Mouse (Mus musculus) gastrocnemius, adult 8-10 months (tissue): ENCODE results near the gene Zfp385c. TPM values are rescaled to one million over a fixed set of nuclear protein-coding genes. Genes with fewer than 3 reads are reported as not detected.
A peak's percentile ranks its signal among the peaks of the same experiment; 100 is the strongest.

Experiments used
- DNase-seq, 2 experiments: peaks; one replicate each; pipeline ENCODE4 v3.0.0; 2022; ENCODE audit warnings: low spot score in 2 of 2
- total RNA-seq, 4 experiments: library from RNA; stranded (reverse); gene quantifications; 2 replicates each; pipeline ENCODE4 v1.2.4; 2022

Gene Zfp385c
- total RNA-seq = under 1 TPM in 2 of 4 experiments, not detected in 2; 0.11 to 0.58 TPM

DNA sequence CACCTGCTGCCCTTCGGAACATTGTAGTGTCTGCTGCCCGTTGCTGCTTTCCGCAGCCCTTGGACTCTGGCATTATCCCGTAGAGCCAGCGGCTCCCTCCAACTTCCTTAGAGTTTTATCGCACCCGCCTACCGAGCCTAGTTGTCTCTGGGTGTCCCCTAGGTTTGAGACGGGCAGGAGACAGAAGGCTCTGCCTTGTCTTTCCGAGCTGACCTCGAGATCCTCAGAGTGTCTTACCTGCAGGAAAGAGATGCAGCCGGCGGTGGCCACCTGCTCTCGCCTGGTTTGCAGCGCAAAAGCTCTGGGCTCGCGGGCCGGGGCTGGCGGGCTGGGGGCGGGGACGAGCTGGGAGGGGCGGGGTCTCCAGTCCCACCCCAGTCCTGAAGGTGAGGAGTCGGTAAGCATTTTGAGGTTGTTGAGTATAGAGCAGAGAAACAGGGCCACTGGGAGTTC, at the start of gene Zfp385c:
Gene Zfp385c (minus strand): TSS at position 292 of the 453 bp plus-strand sequence.
- no peak for DNase-seq

DNA sequence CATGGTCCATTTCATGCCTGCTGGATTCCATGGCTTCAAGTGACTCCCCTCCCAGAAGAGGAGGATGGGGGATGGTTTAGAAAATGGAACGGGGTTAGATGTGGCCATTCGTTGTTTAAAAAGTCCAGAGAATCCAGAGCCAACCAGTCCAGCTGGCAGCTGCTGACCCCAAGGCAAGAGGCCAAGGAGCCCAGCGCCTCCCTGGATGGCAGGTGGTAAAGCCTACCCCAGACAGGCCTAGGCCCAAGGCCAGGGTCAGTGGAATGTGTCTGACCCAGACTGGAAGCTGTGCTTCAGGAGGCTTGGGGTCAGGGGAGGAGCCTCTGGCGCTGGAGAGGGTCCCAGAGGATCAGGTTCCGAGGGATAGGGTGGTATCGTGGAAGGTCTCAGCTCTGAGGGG, 49.1 kb upstream of the Zfp385c start:
- DNase-seq = peak; percentile 26 to 71

DNA sequence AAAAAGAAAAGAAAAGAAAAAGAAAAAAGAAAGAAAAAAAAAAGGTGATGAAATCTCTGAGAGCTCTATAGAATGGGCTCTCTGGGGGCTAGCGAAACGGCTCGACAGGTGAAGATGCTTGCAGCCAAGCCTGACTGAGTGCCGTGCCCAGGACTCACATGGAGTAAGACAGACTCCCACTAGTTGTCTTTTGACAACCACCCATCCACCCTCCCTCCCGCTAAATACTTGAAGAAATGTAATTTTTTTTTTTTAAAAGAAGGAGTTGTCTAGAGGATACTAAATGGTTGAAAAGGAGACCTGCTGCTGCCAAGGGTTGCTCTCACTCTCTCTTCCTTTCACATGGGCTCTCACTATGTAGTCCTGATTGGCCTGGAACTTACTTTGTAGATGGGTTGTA, 46.5 kb upstream of the Zfp385c start:
- no peak for DNase-seq

DNA sequence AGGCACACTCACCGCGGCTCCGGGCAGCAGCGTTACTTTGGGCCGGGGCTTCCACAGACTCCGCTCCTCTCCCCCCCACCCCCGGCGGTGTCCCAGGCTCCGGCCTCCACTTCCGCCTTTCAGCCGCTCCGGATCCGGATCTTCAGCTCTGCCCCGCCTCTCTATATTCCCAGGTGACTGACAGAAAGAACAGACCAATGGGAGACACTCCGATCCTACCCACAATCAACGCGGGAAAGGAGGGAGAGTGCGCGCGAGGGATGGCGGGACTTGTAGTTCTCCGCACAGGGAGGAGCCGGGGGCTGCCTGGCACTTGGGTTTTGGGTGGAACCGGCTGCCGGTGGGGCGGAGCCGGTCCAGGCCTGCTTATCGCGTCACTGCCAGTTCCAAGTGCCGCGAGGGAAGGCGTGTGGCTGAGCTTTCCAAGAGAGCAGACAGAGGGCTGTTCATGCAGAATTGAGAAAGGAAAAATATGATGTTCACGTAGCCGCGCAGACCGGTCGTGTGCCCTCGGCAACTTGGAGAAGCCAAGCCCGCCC, 45.9 kb upstream of the Zfp385c start, which contains the start of gene Rab5c:
Gene Rab5c (minus strand): TSS at position 150 of the 539 bp plus-strand sequence.
- DNase-seq = peak; percentile 98

DNA sequence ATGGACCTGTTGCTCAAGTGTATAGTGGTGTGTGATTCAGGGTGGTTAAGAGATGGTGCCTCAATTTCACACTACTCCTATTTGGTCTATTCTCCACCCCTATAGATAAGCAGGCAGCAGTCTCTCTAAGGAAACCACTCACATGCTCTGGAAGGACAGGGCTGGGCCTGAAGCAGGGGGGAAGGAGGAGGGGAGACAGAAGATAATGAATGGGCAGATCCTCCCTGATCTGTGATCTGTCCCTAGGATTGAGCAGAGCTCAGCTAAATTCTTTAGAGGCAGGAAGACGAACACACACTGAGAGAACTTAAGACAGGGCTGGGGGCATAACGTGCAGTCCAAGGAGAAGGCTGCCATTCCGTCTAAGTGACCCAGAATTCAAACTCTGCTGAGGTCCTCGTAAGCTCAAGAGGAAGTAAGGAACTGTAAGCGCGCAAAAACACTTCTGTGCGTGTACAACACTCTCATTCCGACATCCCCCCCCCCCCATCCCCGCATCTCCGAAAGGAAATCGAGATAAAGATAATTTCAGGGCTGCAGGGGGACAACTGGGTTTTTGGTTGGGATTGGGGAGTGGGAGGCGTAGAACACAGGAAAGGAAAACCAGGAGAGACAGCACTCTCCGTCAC, 45.0 kb upstream of the Zfp385c start:
- DNase-seq = no peak

DNA sequence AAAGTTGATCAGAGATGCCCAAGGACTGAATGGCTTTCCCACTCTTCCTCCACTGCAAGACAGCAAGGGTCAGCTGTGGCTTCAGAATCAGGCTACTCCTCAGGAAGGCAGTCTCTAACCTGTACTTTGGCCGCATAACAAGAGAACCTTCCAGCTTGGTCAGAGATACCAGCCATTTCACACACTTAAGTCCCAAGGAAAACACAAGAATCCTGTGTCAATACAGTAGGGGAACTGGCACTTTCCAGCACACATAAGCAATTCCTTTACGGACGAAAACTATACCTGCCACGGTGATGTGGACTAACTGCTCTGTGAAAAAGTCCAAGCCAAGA, 44.5 kb upstream of the Zfp385c start:
- DNase-seq = no peak

DNA sequence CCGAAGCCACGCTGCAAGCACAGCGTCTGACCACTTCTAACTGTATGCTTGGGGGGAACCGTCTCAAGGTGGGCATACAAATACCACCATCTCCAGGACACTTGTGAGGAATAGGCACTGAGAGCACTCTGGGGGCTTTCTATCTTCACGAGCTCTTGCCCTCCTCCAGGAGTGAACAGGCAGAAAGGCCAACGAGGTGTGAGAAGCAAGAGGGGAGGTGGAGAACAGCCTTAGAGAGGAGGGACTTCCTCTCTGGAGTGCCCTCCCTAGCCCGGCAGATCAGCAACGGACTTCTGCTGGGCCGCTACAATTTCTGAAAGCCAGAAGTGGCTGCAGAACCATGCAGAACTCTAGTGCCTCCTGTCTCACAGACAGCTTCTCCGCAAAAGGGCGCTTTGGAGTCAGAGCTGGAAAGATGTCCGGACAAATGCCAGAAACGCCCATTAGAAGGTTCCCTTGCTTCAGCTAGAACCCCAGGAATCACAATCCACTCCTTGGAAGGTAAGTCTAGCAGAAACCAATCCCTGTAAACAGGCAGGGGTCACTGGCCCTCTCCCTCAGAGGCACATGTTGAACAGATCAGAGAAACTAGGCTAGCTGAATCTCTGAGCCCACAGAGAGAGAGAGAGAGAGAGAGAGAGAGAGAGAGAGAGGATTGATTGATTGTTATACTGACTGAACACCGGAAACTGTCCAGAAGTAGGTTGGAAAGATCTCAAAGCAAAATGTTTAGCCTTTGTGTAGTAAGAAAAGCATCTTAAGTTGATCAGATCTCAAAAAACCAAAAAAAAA, 43.9 kb upstream of the Zfp385c start:
- no peak for DNase-seq

DNA sequence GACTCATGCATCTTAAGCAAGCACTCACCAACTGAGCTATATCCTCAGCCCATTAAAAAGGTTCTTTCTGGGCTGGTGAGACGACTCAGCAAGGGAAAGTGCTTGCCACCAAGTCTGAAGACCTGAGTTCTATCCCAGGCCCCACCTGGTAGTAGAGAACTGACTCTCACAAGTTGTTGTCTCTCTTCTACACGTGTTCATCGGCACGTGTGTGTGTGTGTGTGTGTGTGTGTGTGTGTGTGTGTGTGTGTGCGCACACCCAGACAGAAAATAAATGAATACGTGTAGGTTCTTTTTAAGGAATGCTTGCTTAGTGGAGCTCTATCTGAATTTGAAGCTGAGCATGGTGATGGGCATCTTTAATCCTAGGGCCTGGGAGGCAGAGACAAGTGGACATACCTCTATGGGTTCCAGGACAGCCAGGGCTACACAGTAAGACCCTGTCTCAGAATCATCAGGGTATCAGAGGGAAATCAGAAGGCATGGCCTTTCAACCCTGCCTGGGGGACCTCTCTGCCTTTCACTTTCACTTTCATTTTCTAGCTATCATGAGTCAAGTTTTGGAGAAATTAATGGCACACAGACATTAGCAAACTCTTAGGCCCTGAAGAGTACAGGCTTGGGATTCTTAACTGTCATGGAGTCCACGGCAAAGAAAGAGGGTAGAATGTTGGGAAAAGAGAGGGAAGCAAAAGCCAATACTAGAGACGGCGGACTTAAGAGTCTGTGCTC, 43.0 kb upstream of the Zfp385c start:
- no peak for DNase-seq

DNA sequence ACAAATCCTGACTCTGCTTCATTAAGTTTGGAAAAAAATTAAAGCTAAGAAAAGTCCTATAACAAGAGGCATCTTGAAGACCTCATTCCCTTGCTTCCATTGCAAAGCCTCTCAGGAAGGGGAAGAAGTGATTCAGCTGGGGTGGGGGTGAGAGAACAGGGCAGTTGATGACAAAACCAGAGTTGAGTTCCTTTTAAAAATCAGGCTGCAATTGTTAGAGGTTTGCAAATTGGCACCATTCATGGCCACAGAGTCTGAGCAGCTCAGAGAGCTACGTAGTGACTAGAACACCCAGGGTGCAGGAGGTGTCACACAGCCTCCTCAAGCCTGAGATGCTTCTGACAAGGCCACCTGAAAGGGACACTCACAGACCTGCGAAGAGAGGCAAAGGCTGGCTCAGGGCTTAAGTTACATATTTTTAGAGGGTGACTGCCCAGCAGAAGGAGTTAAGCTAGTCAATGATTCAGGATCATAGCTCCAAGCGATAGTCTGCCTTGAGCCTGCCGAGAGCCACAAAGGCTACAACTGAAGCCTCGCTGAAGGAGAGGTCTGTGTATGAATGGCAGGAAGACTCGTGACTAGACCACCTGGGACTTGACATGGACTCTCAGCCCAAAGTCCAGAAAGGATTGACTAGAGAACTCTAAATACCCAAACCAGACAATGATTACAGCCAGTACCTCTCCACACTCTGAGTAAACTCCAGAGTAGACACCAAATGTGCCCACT, 38.4 kb upstream of the Zfp385c start:
- no peak for DNase-seq

DNA sequence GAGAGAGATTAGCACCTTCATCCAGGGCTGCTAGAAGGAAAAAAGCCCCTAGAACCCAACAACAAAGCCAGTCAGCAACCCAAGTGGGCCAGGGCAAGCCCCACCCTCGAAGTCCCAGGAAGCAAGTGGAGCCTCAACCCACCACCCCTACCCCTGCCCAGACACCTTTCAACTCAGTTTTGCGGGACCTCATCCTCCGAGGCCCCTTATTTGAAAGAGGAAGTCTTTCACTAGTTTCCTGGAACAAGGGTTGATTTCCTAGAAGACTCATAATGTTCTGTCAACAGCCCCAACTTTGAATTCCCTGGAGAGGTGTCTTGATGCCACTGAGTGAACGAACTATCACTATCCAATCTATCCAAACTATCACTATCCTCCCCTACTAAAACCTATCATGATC, 37.7 kb upstream of the Zfp385c start:
- no peak for DNase-seq

DNA sequence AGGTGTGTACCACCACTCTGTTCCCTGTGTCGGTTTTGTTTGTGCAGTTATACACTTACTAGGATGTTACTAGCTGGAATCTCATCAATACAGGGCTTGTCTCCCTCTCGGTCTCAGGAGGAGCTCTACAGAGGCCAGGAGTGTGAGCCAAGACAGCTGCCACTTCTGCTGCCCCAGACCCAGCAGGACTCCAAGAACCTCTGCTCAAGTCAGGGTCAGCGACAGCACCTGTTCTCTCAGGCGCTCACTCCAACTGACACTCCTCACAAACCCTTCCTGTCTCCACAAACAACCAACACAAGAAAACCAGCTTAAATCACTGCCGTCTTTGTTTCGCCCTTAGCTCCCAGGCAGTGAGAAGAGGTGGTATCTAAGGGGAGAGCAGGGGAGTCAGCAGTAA, 36.3 kb upstream of the Zfp385c start:
- DNase-seq = peak in 1 of 2 experiments; percentile 35

DNA sequence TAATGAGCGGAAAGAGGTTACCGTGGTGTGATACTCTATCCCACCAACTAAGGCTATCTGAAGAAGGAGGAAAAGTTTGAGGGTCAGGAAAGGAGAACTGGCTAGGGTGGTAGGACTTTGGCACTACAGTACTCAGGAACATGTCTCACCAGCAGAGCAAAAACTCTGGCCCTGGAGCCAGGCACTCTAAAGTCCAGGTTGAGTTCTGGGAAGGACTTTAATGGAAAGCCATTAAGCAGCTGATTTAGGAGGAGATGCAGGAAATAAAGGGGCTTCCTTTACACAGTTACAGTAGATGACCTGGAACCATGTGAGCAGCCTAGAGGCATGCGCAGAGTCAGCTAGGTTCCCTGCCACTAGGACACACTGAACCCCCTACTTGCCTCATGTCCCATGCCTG, 34.9 kb upstream of the Zfp385c start:
- DNase-seq = no peak

DNA sequence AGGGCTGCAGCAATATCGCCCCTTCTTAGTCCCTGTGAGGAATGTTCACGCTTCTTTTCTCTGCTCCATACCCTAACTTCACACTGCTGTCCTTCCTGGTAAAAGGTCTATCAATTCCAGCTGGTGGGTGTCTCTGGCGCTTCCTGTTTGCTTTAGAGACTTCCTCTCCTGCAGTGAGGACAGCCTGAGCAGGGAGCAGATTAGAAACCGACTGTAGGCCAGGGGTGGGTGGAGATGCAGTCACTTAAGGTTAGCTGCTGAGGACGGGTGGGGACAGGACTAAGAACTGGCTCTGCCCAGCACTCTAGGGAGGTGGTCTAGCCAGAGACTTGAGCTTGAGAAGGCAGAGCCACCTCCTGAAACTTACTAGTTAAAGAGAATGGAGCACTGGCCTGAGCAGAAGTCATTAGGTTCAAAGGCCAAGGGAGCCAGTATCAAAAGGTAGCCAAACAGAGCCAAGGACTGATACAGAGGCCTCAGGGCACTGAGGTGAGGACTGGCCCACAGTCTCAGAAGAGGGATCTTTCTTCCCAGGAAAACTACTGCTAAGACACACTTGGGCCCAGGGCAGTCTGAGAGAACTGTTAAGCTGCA, 32.8 kb upstream of the Zfp385c start:
- no peak for DNase-seq

DNA sequence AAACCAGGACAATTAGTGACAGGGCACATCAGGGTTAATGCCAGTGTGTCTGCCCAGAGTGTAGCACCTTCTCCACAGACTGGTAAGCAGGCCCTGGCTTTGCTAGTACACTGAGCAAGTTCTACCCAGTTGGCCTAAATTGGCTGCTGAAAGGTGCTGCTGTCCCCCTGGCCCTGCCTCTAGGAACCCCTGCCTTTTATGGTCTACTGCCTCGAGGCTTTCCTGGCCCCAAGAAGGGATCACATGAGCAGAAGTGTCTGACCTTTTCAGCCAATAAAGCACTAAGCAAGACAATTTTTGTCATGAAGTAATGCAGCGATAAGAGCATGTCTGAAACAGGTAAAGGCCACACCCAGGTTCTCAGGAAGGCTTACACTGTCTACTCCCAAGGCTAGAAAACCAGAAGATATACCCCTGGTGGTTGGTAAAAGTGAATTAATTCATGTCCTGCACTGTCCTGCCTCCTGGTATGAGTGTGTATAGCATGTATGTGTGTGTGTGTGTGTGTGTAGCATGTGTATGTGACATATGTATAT, 30.3 kb upstream of the Zfp385c start:
- no peak for DNase-seq

DNA sequence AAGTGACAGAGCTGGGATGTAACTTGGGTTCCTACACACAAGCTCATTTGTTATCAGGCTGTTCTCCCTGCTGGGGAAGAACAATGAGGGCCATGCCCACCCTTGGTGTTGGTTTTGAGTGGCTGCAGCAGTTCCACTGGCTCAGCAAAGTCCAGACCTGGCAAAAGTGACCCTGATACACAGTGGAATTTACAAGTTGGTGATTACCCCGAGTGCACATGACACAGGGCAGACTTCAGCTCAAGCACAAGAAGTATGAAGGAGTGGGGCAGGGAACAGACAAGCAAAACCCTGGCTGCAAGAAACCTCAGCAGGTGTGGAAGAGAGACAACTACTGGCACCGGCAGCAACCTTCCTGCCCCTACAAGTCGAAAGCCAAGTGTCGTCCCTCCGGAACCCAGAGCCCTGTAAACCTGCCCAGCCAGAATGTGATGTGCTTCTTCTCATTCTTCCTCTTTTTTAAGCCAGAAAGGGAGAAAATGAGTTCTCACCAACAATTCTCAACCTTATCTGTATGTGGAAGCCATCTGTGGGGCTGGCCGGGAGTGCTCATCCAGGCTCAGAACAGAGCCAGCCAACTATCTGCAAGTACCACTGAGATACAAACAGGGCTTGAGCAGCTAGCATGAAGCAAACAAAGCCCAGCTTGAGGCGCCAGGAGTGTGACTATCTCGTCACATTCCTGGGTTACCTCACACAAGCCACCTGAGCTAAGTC, 29.7 kb upstream of the Zfp385c start:
- DNase-seq = no peak

DNA sequence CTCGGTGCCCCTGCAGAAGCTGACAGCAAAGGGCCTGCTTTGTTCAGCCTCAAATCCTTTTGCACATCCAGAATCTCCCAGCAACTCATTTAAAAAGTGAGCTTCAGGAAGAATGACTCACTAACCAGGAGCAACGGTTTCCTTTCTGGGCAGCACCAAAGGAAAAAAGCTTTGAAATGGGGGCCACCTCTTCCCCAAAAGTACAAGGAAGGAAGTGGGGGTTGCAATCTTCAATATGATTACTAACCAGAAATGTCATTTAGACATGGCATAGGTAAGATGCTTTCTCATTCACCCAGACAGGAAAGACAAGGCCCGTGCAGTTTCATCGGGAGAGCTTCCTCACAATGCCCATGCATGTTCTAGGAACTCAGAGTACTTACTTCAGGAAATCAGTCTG, 29.0 kb upstream of the Zfp385c start:
- no peak for DNase-seq

DNA sequence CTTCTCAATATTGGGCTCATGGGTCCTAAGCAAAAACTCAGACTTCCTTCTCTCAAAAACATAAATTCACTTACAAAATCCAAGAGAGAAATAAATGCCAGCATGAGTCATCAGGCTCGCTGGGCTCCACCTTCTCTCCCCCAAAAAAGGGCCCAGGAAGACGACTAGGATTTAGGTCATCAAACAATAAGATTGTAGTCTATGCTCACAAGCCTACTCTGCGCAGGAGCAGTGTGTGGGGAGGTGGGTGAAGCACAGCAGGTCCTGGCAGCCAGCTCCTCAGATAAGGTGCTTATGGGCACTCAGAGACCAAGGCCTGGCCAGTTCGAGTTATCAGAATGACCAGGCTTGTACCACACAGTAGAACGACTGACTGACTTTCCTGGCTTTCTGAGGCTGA, 28.1 kb upstream of the Zfp385c start:
- DNase-seq = no peak

DNA sequence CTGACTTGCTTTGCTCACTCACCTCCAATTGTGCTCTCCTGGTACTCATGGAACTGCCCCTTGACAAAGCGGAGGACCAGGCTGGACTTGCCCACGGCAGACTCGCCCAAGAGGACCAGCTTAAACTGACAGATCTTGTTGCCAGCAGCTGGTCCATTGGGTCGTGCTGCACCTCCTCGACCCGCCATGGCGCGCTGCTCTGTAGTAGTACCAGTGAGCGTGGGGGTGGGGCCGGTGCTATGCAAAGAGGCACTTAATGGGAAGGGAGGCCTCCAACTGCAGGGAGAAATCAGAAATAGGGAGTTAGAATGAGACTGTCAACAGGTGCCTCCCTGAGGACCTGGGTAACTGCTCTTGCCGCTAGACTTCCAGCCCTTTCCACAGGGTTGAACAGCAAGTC, 27.6 kb upstream of the Zfp385c start:
- DNase-seq = no peak

DNA sequence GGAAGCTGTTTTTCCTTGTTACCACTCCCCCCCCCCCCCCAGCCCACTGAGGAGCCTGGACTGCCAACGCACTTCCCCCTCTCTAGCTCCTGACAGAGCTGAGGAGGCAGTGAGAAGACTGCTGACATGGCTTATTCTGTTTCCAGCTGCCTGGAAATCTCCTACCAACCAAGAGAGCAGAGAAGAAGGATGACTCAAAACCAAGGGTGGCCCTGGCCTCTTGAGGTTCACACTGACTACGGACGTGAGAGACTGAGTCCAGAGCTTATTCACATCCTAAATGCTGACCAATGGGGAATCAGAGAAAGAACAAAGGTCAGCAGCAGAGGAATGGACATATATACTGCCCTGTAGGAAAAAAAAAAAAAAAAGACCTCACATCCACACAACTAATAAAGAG, 27.1 kb upstream of the Zfp385c start:
- DNase-seq = no peak

DNA sequence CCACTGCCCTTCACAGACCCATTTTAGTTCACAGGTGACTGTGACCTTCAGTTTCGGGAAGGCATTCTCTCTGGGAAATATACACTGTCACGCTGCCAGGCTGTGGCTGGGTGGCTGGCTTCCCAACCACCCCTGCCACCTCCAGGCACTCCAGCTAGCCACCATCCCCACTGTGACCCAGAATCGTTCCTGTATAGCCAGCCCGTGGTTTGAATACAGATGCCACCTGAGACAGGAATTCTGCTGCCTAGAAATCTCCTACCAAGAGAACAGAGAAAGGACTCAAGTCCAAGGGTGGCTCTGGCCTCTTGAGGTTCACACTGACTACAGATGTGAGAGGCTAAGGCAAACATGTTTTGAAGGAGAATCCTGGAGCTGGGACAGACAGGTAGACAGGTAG, 26.6 kb upstream of the Zfp385c start:
- no peak for DNase-seq
